Comparison of ENCODE assay signal across 12 mouse cellular contexts in genomic region chr13:117211386-117211875, GRCm38 (mm10). TPM values are rescaled to one million over a fixed set of nuclear protein-coding genes. Genes with fewer than 3 reads are reported as not detected.
DNase-seq lines count a peak whose midpoint lies in the region; ATAC-seq and TF ChIP-seq lines count a peak whose summit lies in the region.
"Had no signal": no experiment of that assay in that cellular context is flagged by ENCODE, and none has a peak within 500 bp of the region (broad histone marks: within the 10 kb centered on the region; RNA-seq: fewer than 3 reads in every experiment).

No protein-coding gene starts in this region.

- TF ChIP-seq CTCF in liver, adult 2 months (IDR thresholded peaks at IDR 0.05; ENCODE audit: low read depth, low read length): no peak

- no peaks in the 10 kb centered on the region for H3K36me3 ChIP-seq in liver, adult 2 months (ENCODE audit: control insufficient read depth, insufficient read depth, low read length)
- H3K36me3 ChIP-seq in macrophage (ENCODE audit: inconsistent target): no peaks in the 10 kb centered on the region
- H3K36me3 ChIP-seq: G1E; hindbrain, embryonic 15.5 days had no signal

- DNase-seq in liver, adult 2 months (ENCODE audit: extremely low read depth, low read depth, low spot score): peak; percentile 19
- no peak for DNase-seq in liver
- peak; percentile 45 for DNase-seq in thymus, postnatal 4 days
- no peak for DNase-seq in cerebellum, postnatal 4 days (ENCODE audit: low spot score in 2 of 2)
- no peak for DNase-seq in layer of hippocampus, postnatal 25 days (ENCODE audit: extremely low spot score in 1 of 2, low spot score in 1 of 2)
- no peak for DNase-seq in kidney, adult 9 months
- DNase-seq: layer of hippocampus, adult 9-11 months; spleen, adult 18-20 months had no signal

- no peak overlapping the region for H3K27ac ChIP-seq in liver, adult 2 months (replicated peaks; ENCODE audit: insufficient read depth, low read depth, low read length)
- peak overlapping the region; percentile 88 for H3K27ac ChIP-seq in macrophage
- H3K27ac ChIP-seq: hindbrain, embryonic 15.5 days had no signal

- peaks cover 2% of the 10 kb centered on the region; the same call in 1 of the 2 replicates for H3K4me1 ChIP-seq in liver, adult 2 months (ENCODE audit: control insufficient read depth, insufficient read depth, low read length)
- H3K4me1 ChIP-seq: hindbrain, embryonic 15.5 days had no signal

- TF ChIP-seq POLR2A in liver, adult 2 months (IDR thresholded peaks at IDR 0.05; ENCODE audit: extremely low read depth, insufficient read depth, low read length): no peak

- H3K79me2 ChIP-seq in liver, adult 2 months (ENCODE audit: control insufficient read depth, insufficient read depth, low read length): no peaks in the 10 kb centered on the region
- no peaks in the 10 kb centered on the region for H3K79me2 ChIP-seq in macrophage (ENCODE audit: inconsistent target)

- peak; percentile 98 to 99 for ATAC-seq in hematopoietic stem cell, adult 5-6 weeks (replicated peaks in 1 of 2; ENCODE audit: insufficient read depth in 1 of 2, low FRiP score in 2 of 2, low TSS enrichment in 1 of 2, low read depth in 1 of 2, poor library complexity in 2 of 2, severe bottlenecking in 2 of 2)

- H3K9ac ChIP-seq in liver, adult 2 months (ENCODE audit: low read depth, low read length): no peak overlapping the region
- H3K9ac ChIP-seq: hindbrain, embryonic 15.5 days had no signal

- H3K4me3 ChIP-seq in liver, adult 2 months (ENCODE audit: insufficient read depth, low read depth, low read length): no peak overlapping the region
- H3K4me3 ChIP-seq in macrophage (ENCODE audit: inconsistent target): no peak overlapping the region
- H3K4me3 ChIP-seq: hindbrain, embryonic 15.5 days had no signal

- 47% methylated on average over 11 of the region's 11 CpGs for whole genome bisulfite sequencing in liver, adult 2 months
- 0% methylated on average over 11 of the region's 11 CpGs for WGBS in macrophage (ENCODE audit: missing documents)

- peaks cover 2% of the 10 kb centered on the region; the same call in 1 of the 2 replicates for H3K27me3 ChIP-seq in liver, adult 2 months (ENCODE audit: control insufficient read depth, insufficient read depth, low read length)
- H3K27me3 ChIP-seq: hindbrain, embryonic 15.5 days had no signal

RNA-seq across cellular contexts. Expression of gene Emb, which starts 3.1 kb away (rescaled TPM):
- total RNA-seq in liver, adult 2 months (2014; rRNA removed): 0.94 and 1.2 TPM in 2 replicates
- 0.49 and 0.60 TPM in 2 replicates for polyA plus RNA-seq in liver, adult 2 months (2012; rRNA removed)
- 349 and 424 TPM in 2 replicates for total RNA-seq in hematopoietic stem cell, adult 5-6 weeks (2017)
- total RNA-seq in macrophage (2018; cell fraction: chromatin; rRNA removed): 10 to 100 TPM in 21 of 26 experiments, 1 to 10 TPM in 5; 4.4 to 91.7 (median 25.5) TPM
- total RNA-seq in macrophage (2018; cell fraction: cytosol; rRNA removed): 100 to 1,000 TPM in 8 of 26 experiments, 10 to 100 TPM in 18; 27.7 to 143 (median 66.8) TPM
- 100 to 1,000 TPM in 6 of 26 experiments, 10 to 100 TPM in 20; 28.9 to 150 (median 66.4) TPM for total RNA-seq in macrophage (2018; cell fraction: nucleus; rRNA removed)
- polyA plus RNA-seq in macrophage (2018): 54.2 to 190 TPM (median 124 TPM) in 3 replicates
- total RNA-seq in layer of hippocampus, postnatal 25 days (2021): 10 to 100 TPM; 29.8 to 31.2 TPM

RNA-seq across cellular contexts. Expression of gene Gm17509, which starts 9.4 kb away (rescaled TPM):
- total RNA-seq in liver, adult 2 months (2014; rRNA removed): 0.09 TPM in 1 of 2 replicates, not detected in the other
- polyA plus RNA-seq in liver, adult 2 months (2012; rRNA removed): not detected in 2 replicates
- 0.74 and 1.3 TPM in 2 replicates for total RNA-seq in hematopoietic stem cell, adult 5-6 weeks (2017)
- total RNA-seq in macrophage (2018; cell fraction: chromatin; rRNA removed): under 1 TPM in 9 of 26 experiments, not detected in 17; 0.25 to 0.79 (median 0.32) TPM
- total RNA-seq in macrophage (2018; cell fraction: cytosol; rRNA removed): under 1 TPM in 13 of 26 experiments, not detected in 13; 0.04 to 0.17 (median 0.09) TPM
- total RNA-seq in macrophage (2018; cell fraction: nucleus; rRNA removed): 1 to 10 TPM in 1 of 26 experiments, under 1 TPM in 12, not detected in 13; 0.20 to 1.4 (median 0.44) TPM
- 0.09 to 0.18 TPM in 2 of 3 replicates, not detected in the other for polyA plus RNA-seq in macrophage (2018)
- 1 to 10 TPM in 1 of 2 experiments, under 1 TPM in 1; 0.94 to 2.1 TPM for total RNA-seq in layer of hippocampus, postnatal 25 days (2021)
- polyA plus RNA-seq: G1E had no signal

Comparison
In these comparisons a context has a peak if more than half of its experiments do, and no peak if none do; other contexts are left out.
1. DNase-seq: peak in liver, adult 2 months (single experiment) and thymus, postnatal 4 days (single experiment); none in liver (single experiment), cerebellum, postnatal 4 days (0 of 2), layer of hippocampus, postnatal 25 days (0 of 2) and kidney, adult 9 months (single experiment).
2. RNA of gene Emb, which starts 3.1 kb away (total RNA-seq): 349 to 424 TPM in hematopoietic stem cell, adult 5-6 weeks and 29.8 to 31.2 TPM in layer of hippocampus, postnatal 25 days; 0.94 to 1.2 TPM in liver, adult 2 months; every median in the first group is over 10 times any median in the second.